Mouse (Mus musculus) left cerebral cortex, adult 18-20 months (tissue): ENCODE results near the gene Fbxo17. TPM values are rescaled to one million over a fixed set of nuclear protein-coding genes. Genes with fewer than 3 reads are reported as not detected.

Experiments
- DNase-seq, 2 experiments: peaks; one replicate each; pipeline ENCODE4 v3.0.0; 2021 to 2022; ENCODE audit warnings: low spot score in 2 of 2, mixed read lengths in 1 of 2
- total RNA-seq, 2 experiments: library from RNA; stranded (reverse); gene quantifications; 2 replicates each; pipeline ENCODE4 v1.2.3; 2021

Gene Fbxo17
- total RNA-seq, 2 experiments from 2014 or later = 1.9 to 2.3 TPM

DNA sequence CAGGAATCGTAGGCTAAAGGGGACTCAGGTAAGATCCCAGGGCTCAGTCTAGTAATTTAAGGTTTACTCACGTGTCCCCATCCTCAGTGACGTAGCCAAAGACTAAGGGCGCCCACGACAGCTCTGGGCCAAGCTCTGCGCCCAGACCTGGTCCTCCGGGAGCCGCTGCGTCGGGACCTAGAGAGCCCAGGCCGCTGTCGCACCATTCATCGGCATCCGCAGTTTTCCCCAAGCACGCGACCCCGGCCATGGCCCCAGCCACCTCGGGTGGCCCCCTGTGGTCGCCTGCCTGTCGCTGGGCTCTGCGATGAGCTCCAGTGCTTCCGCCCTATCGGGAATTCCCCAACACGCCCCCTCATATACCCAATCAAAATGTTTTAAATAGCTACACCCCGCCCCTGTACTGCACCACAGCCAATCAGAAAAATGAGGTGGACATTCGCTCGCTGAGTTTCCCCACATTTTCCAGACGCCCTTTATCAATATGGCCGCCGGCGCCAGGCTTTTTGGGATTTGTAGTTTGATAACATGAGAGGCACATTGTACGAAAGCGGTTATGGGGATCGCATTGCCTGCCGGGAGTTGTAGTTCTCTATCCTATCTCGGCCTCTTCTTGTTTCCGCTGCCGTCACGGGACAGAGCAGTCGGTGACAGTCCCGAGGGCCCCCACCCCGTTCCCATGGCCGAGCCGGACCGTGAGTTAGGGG is 49.7 kb downstream of the Fbxo17 start, which contains the start of gene Sirt2:
Gene Sirt2 (plus strand): TSS at position 563 of the 707 bp plus-strand sequence.
- DNase-seq = peak; percentile 96 to 98

DNA sequence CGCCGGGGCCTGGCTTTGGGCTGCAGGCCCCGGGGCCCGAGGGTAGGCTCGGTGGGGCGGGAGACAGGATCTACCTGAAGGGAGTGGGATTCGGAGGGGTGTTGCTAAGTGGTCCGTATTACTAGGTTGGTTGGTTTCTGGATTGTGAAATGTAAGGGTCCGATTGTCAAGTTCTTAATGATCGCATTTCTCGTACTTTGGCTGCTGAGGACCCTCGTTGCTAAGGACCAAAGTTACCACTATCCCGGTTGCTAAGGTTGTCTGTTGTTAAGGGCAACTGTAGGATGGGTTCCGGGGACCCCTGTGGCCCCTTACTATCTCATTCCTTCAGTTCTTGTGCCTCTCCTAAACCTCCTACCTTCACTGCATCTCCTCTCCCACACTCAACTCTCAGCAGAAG is 50.3 kb downstream of the Fbxo17 start:
- DNase-seq = no peak

DNA sequence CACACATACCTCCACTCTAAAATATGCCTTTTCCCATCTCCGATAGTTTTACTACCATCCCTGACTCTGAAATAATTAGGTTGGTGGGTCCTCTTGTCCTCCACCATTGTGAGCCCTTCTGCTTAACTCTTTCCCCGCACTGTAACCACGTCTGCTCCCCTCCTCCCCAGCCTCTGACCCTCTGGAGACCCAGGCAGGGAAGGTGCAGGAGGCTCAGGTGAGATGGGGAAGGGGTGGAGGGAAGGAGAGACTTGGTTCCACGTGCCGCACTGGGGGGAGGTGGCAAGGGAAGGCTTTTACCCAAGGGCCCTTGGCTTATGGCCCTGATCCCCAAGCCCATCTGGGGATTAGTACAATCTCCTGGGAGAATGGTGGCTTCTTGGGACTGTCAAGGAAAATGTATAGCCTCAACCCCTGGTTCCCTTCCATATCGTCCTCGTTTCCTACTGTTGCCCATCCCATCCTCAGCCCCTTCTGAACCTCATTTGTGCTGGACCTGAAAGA is 50.9 kb downstream of the Fbxo17 start, which contains the start of gene Nfkbib:
Gene Nfkbib (minus strand): TSS at position 51 of the 504 bp plus-strand sequence.
- DNase-seq = no peak

DNA sequence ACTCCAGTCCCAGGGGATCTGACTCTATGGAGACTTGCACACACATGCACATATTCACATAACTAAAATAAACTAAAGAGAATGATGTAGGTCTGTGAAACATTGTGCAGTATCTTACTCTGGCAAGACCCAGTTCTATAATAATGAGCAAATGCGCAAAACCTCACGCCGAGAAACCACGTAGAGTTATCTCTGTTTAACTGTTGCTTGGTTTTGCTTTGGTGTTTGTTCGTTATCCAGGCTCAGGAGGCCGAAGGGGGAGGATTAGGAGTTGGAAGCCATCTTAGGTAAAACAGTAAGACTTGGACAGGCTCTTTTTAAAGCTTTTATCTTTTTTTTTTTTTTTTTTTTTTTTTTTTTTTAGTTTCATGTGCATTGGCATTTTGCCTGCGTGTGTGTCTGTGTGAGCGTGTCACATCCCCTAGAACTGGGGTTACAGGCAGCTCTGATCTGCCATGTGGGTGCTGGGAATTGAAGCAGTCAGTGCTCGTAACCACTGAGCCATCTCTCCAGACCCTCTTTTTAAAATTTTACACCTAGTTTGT is 52.9 kb downstream of the Fbxo17 start:
- no peak for DNase-seq

DNA sequence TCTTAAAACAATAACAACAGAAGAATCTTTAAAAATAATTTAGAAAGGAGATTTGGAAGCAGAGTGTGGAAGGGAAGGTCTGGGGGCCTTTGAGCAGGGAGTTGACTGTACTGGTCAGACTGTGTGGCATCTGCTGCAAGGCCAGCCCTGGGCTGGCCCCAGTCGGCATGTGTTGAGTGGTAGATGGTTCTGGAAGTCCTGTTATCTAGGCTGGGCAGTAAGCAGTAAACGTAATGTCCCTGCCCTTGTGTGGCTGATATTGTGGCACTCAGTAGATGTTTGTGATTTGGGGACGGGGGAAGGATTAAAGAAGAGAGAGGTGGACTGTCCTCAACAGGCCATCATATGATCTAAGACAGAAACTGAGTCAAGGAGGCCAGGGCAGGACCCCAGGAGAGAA is 53.7 kb downstream of the Fbxo17 start:
- DNase-seq = no peak

DNA sequence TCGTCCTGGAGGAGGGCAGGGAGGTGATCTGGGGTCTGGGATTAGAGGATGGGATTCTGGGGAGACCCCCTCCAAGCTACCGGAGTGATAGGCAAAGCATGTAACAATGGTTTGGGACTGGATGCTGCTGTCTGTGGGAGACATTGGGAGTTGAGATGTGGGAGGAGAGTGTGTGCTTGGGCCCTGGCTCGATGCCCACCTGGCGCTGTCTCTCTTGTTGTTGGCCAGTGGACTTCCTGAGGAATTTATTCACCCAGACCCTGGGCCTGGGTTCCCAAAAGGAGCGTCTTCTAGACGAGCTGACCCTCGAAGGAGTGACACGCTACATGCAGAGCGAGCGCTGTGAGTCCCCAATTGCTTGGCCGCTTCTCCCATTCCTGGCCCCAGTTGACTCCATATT is 55.3 kb downstream of the Fbxo17 start:
- DNase-seq = no peak

DNA sequence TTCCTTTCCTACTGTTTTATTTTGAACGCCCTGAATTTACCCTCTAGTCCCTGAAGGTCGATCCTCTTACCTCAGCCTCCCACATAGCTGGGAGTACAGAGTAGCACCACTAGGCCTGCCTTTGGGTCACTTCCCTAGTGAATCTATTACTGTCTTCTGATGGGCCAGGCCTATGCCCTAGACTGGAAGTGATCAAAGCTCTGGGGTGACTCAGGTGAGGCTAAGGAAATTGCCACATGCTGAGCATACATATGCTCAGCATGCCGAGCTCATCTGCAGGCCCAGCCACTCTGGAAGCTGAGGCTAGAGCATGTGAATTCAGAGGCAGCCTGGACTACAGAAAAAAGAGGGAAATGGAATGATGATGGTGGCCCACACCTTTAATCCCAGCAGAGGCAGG is 56.6 kb downstream of the Fbxo17 start:
- no peak for DNase-seq

DNA sequence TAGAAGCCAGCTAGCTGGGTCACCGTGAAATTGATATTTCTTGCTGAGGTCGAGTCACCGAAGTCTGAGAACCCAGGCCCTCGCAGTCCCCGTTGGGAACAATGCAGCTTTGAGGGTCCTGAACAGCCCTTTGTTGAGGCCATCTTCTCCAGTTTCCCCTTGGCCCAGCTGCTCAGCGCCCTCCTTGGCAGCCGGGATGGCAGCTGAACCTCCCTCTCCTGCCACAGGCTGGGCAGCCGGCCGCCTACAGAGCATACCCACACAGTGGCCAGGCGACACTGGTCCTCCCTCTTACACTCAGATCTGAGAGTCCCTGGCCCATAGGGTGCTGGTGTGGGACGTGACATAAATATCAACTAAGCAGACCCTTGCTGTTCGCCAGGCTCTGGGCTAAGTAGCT is 57.6 kb downstream of the Fbxo17 start:
- no peak for DNase-seq

DNA sequence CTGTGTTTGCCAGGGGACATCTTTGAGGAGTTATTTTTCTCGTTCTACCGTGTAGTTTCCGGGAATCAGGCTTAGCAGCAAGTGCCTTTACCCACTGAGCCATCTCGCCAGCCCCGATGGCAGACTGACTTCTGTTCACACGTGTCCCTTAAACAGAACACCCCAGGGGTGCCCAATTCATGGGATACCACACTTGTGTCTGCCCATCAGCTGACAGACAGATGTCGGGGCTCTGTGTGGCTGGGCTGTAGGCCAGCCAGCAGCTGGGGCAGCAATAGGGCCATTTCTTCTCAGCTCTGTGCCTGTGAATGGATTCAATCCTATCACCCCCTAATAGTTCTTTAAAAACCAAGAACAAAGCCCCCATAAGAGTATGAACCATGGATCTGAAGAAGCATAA is 58.5 kb downstream of the Fbxo17 start:
- no peak for DNase-seq

DNA sequence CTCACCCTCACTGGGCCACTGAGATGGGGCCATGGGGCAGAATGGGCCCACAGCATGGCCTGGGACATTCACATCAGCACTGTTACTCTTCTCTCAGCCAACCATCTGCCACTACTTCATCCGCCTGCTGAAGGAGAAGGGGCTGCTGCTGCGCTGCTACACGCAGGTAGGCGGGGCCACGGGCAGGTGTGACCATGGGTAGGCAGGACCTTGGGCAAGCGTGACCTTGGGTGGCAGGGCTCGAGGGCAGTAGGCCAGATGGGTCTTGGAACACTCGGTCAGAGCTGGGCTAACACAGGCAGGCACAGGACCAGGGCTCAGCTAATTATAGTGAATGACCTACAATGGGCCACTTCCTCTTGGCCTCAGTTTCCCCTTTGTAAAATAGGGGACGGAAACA is 62.2 kb downstream of the Fbxo17 start:
- no peak for DNase-seq

DNA sequence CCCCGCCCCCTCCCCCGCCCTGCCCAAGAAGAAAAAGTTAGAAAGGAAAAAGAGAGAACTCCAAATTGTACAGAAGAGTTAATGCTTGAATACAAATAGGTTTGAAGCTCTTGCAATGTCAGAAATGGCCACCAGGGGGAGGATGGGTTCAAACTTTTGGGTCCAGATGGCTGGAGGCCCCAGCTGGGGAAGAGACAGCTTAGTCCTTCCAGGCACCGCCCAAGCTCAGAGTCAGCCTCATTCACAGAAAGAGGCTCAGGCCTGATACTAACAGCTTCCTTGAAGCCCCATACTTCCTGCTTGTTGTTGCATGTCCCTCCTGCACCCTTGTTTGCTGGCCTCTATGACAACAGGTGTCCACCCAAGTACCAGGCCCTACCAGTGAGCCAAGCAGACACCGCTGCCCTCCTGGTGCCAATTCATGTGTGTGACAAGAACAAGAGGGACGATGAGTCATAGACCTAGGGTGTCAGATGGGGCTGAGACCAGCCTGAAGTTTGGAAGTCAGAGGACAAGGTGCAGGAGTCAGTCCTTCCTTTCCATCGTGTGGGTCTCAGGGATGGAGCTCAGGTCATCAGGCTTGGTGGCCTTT is 63.6 kb downstream of the Fbxo17 start:
- DNase-seq = peak; percentile 90 to 95

DNA sequence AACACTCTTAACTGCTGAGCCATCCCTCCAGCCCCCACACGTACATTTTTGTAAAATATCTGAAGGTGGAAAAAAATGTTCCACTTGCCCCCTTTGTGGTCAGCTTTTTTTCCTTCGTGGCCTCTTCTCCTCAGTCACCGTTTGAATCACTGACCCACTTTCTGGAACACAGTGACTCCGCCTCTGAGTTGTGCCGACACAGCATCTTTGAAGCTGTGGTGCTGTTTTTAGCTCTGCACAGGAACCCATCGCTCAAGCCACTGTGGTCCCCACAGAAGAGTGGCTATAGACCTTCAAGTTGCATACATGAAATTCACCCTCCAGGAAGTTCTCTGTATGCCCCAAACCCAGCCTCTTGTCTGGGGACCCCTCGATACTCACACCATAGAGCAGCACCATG is 64.3 kb downstream of the Fbxo17 start:
- peak; percentile 39 to 49 for DNase-seq

DNA sequence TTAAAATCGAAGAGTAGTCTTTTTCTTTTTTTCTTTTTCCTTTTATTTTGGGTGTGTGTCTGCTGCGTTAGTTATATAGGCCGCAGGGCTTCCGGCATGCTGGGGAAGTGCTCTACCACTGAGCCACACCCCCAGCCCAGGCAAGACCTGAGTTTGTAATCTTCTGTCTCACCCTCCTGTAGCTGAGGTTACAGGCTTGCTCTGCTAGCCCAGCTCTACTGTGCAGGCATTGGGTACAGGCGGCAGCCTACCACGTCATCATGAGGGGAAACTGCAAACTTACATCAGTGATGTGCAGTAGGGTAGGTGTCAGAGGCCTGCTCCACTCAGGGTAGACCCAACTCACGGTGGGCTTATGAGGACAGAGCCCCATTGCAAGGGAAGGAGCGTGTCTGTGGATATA is 64.7 kb downstream of the Fbxo17 start:
- no peak for DNase-seq

DNA sequence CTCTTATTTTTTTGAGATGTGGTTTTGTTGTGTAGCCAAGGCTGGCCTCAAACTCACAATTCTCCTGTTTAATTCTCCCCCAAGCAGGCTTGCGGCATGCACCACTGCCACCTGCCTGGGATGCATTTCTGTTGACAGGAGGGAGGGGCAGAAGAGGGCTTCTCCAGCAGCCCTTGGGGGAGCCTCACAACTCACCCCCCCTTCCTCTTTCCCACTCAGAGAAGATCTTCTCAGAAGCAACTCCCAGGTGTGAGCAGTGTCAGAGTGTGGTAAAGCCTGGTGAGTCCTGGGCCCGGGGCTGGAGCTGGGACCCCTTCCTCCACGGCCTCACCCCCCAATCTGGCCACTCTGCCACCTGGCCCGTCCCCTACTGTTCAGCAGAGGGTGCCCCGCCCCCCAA is 68.6 kb downstream of the Fbxo17 start:
- no peak for DNase-seq

Other genes starting within 250 kb of the Fbxo17 start
- gene Ifnl2, start 206.3 kb upstream of the Fbxo17 start, total RNA-seq = not detected
- not detected for gene Ifnl3, start 194.0 kb upstream of the Fbxo17 start, total RNA-seq
- gene Sycn, start 175.9 kb upstream of the Fbxo17 start, total RNA-seq = not detected
- gene Nccrp1, start 169.6 kb upstream of the Fbxo17 start, total RNA-seq = under 1 TPM in 1 of 2 experiments, not detected in 1; 0.28 TPM
- gene Samd4b, start 118.7 kb upstream of the Fbxo17 start, total RNA-seq = 10 to 100 TPM; 67.8 to 80.1 TPM
- 1 to 10 TPM; 8.6 to 8.8 TPM for gene Pak4, start 118.6 kb upstream of the Fbxo17 start, total RNA-seq
- 1 to 10 TPM; 2.2 to 2.4 TPM for gene Acp7, start 85.5 kb upstream of the Fbxo17 start, total RNA-seq
- 10 to 100 TPM; 24.6 TPM for gene Fbxo27, start 24.0 kb upstream of the Fbxo17 start, total RNA-seq
- gene Mrps12, start 25.0 kb downstream of the Fbxo17 start, total RNA-seq = 10 to 100 TPM; 62.8 to 71.0 TPM
- 10 to 100 TPM; 11.0 to 11.6 TPM for gene Sars2, start 25.2 kb downstream of the Fbxo17 start, total RNA-seq
- gene Ccer2, start 39.4 kb downstream of the Fbxo17 start, total RNA-seq = 1 to 10 TPM; 1.1 to 2.9 TPM
- 100 to 1,000 TPM; 120 to 122 TPM for gene Sirt2, start 49.9 kb downstream of the Fbxo17 start, total RNA-seq
- 10 to 100 TPM; 35.0 to 38.6 TPM for gene Nfkbib, start 50.7 kb downstream of the Fbxo17 start, total RNA-seq
- 1 to 10 TPM; 2.1 to 3.9 TPM for gene Rinl, start 72.2 kb downstream of the Fbxo17 start, total RNA-seq
- gene Hnrnpl, start 91.7 kb downstream of the Fbxo17 start, total RNA-seq = 100 to 1,000 TPM; 427 to 456 TPM
- 10 to 100 TPM; 53.5 to 56.6 TPM for gene Ech1, start 108.4 kb downstream of the Fbxo17 start, total RNA-seq
- gene Lgals4, start 117.0 kb downstream of the Fbxo17 start, total RNA-seq = 1 to 10 TPM; 1.9 to 2.4 TPM
- gene Lgals7, start 147.0 kb downstream of the Fbxo17 start, total RNA-seq = under 1 TPM in 1 of 2 experiments, not detected in 1; 0.74 TPM
- gene Capn12, start 164.6 kb downstream of the Fbxo17 start, total RNA-seq = under 1 TPM; 0.61 to 0.95 TPM
- 100 to 1,000 TPM; 192 TPM for gene Actn4, start 245.5 kb downstream of the Fbxo17 start, total RNA-seq